Comparison of ENCODE assay signal across 8 mouse cellular contexts in the genomic region with DNA sequence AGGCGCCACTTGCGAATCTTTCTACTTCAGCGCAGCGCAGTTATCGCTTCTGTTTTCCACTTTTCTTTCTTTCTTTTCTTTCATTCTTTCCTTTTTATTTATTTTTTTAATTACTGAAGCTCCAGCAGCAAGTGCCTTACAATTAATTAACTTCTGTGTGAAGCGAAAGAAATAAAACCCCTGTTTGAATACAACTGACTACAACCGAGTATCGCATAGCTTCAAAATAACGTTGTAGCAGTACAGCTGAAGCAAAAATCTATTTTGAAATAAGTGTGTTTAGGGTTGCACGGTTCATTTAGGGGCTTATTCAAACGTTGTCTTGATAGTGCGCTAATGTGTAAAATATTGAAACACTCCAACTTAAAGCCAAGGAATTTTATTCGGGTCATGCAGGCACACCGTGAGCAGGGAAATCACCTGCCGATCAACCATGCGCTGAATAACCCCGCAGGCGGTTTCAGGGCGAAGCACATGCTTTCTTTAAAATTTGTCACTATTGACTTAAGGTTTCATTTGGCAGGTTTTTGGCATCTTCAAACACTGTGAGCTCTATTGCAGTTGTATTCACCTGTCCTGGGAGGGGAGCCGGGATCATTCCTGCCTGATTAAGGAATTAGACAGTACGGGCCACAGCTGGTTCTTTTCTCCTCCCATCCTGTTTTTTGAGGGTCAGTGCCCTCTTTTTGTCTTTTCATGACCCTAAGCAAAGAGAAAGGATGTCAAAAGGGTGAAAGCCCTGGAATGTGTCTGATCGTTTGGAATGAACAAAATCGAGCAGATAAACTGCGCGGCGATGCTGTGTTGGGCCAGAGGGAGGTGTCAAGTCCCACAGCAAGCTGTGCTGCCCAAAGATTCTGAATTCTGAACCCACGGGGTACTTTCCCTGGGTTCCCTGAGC. TPM values are rescaled to one million over a fixed set of nuclear protein-coding genes. Genes with fewer than 3 reads are reported as not detected.
DNase-seq lines count a peak whose midpoint lies in the region; ATAC-seq and TF ChIP-seq lines count a peak whose summit lies in the region.

No protein-coding gene starts in this region.

- H3K79me3 ChIP-seq in C2C12 (ENCODE audit: low read depth): peaks cover 4% of the 10 kb centered on the region

- 14% methylated on average over 27 of the region's 27 CpGs for whole genome bisulfite sequencing in heart, embryonic 13.5 days
- WGBS in midbrain, embryonic 16.5 days: 4% methylated on average over 27 of the region's 27 CpGs

- peaks cover 13% of the 10 kb centered on the region for H3K79me2 ChIP-seq in C2C12 (ENCODE audit: control insufficient read depth, insufficient read depth)

- H3K4me3 ChIP-seq in C2C12 (ENCODE audit: insufficient read depth, poor library complexity, severe bottlenecking): peak overlapping the region; percentile 33
- H3K4me3 ChIP-seq in heart, embryonic 13.5 days: peak overlapping the region; percentile 64
- peak overlapping the region; percentile 43 for H3K4me3 ChIP-seq in midbrain, embryonic 16.5 days (ENCODE audit: low read depth, low read length)

- H3K9ac ChIP-seq in heart, embryonic 13.5 days: peak overlapping the region; percentile 85
- H3K9ac ChIP-seq in midbrain, embryonic 16.5 days (ENCODE audit: low read depth, low read length): no peak overlapping the region

- ATAC-seq in heart, embryonic 13.5 days (ENCODE audit: extremely low read depth, insufficient number of reproducible peaks, low FRiP score, low TSS enrichment): no peak
- ATAC-seq in midbrain, embryonic 16.5 days: no peak
- no peak for ATAC-seq in granulocyte monocyte progenitor cell, adult 5-6 weeks (replicated peaks; ENCODE audit: poor library complexity, severe bottlenecking)

- peaks cover 5% of the 10 kb centered on the region for H3K36me3 ChIP-seq in C2C12 (ENCODE audit: control insufficient read depth, insufficient read depth)
- peaks cover 31% of the 10 kb centered on the region for H3K36me3 ChIP-seq in heart, embryonic 13.5 days
- no peaks in the 10 kb centered on the region for H3K36me3 ChIP-seq in midbrain, embryonic 16.5 days (ENCODE audit: control insufficient read depth, insufficient read depth, low read length)

- no peak for TF ChIP-seq CTCF in C2C12 (IDR thresholded peaks at IDR 0.05; ENCODE audit: control insufficient read depth, insufficient read depth, insufficient read length)

- no peaks in the 10 kb centered on the region for H3K27me3 ChIP-seq in C2C12 (ENCODE audit: control insufficient read depth, insufficient read depth, insufficient read length)
- H3K27me3 ChIP-seq in heart, embryonic 13.5 days (replicated peaks): no peaks in the 10 kb centered on the region
- peaks cover 7% of the 10 kb centered on the region; the same call in 1 of the 2 replicates for H3K27me3 ChIP-seq in midbrain, embryonic 16.5 days (ENCODE audit: control insufficient read depth, insufficient read depth, low read depth, low read length)

- H3K4me1 ChIP-seq in heart, embryonic 13.5 days: peaks cover 51% of the 10 kb centered on the region
- peaks cover 15% of the 10 kb centered on the region for H3K4me1 ChIP-seq in midbrain, embryonic 16.5 days (ENCODE audit: control insufficient read depth, insufficient read depth, low read length)

- H3K4me2 ChIP-seq in heart, embryonic 13.5 days: peak overlapping the region; percentile 74
- H3K4me2 ChIP-seq in midbrain, embryonic 16.5 days (ENCODE audit: low read length): peak overlapping the region; percentile 81

- peak; percentile 52 for DNase-seq in ZHBTc4 (ENCODE audit: low read depth, low spot score)
- peak; percentile 44 for DNase-seq in kidney, postnatal 10 days
- no peak for DNase-seq in layer of hippocampus, adult 11-12 months (ENCODE audit: low spot score)
- DNase-seq in urinary bladder, postnatal 36 days (ENCODE audit: low spot score in 2 of 2): no peak

- H3ac ChIP-seq in C2C12 (ENCODE audit: control insufficient read depth, insufficient read length, low read depth): peak overlapping the region; percentile 24

- no peaks in the 10 kb centered on the region for H3K9me3 ChIP-seq in heart, embryonic 13.5 days
- no peaks in the 10 kb centered on the region for H3K9me3 ChIP-seq in midbrain, embryonic 16.5 days (replicated peaks; ENCODE audit: control insufficient read depth, low read length, poor library complexity, severe bottlenecking)

- H3K27ac ChIP-seq in heart, embryonic 13.5 days (replicated peaks): peak overlapping the region; percentile 80
- H3K27ac ChIP-seq in midbrain, embryonic 16.5 days (ENCODE audit: low read length): no peak overlapping the region

TF ChIP-seq in C2C12, 6 proteins besides CTCF, POLR2A, EP300 and RAD21:
- TF ChIP-seq MYOD1 (IDR thresholded peaks at IDR 0.05; ENCODE audit: control insufficient read depth, insufficient read length, low read depth) (no peak), MYOG (IDR thresholded peaks at IDR 0.05; ENCODE audit: control insufficient read depth, extremely low read depth, insufficient read length) (no peak), USF1 (IDR thresholded peaks at IDR 0.05; ENCODE audit: low read depth) (no peak)

RNA-seq across cellular contexts. Expression of a gene that starts 0.9 kb away (rescaled TPM):
- 0.90 TPM for polyA plus RNA-seq in C2C12 (2012; fragmentation: generic; extraction: Trizol)
- 7.1 TPM in 2 replicates for polyA plus RNA-seq in heart, embryonic 13.5 days (2015; fragmentation: Nextera tagmentation; extraction: Ambion mirVana)
- polyA plus RNA-seq in midbrain, embryonic 16.5 days (2015; fragmentation: Nextera tagmentation; extraction: Ambion mirVana): 1.9 and 2.9 TPM in 2 replicates
- not detected in 2 replicates for total RNA-seq in granulocyte monocyte progenitor cell, adult 5-6 weeks (2014; fragmentation: Nextera tagmentation)
- not detected in 2 replicates for total RNA-seq in granulocyte monocyte progenitor cell, adult 5-6 weeks (2017)

Comparison
In these comparisons a context has a peak if more than half of its experiments do, and no peak if none do; other contexts are left out.
1. DNase-seq: peak in ZHBTc4 (single experiment) and kidney, postnatal 10 days (single experiment); none in layer of hippocampus, adult 11-12 months (single experiment) and urinary bladder, postnatal 36 days (0 of 2).
2. Peak in every context shown above with its lines, with median percentiles within 50 percentile points of each other: H3K4me3 ChIP-seq.